Mouse (Mus musculus) gastrocnemius, adult 2 months (tissue): Measurements from ENCODE around the gene Cux2. TPM values are rescaled to one million over a fixed set of nuclear protein-coding genes. Genes with fewer than 3 reads are reported as not detected.

Experiments used
- DNase-seq: peaks from one replicate; pipeline ENCODE4 v3.0.0; 2022
- H3K27ac ChIP-seq: fragments of 200-600 bp; 2 replicates; pipeline ENCODE4 v1.8.1; 2022; ENCODE audit warnings: mild to moderate bottlenecking
- H3K4me3 ChIP-seq: fragments of 200-600 bp; 2 replicates; pipeline ENCODE4 v1.8.1; 2022; ENCODE audit warnings: mild to moderate bottlenecking, moderate library complexity
- CTCF ChIP-seq: fragments of 200-600 bp; IDR thresholded peaks from 2 replicates; pipeline ENCODE4 v1.8.1; 2022; ENCODE audit warnings: antibody characterized with exemption, mild to moderate bottlenecking, moderate library complexity
- intact Hi-C: fragments of 180-260 bp; cut with DNase I; formaldehyde crosslinking; loops from one replicate; pipeline ENCODE4 v1.15.1; 2025
- total RNA-seq, 2 experiments: library from RNA; stranded (reverse); gene quantifications; 2 replicates each; pipeline ENCODE4 v1.2.3; 2021

Gene Cux2
- total RNA-seq, 2 experiments from 2014 or later: 3.9 to 6.0 TPM

- TF ChIP-seq CTCF: peak; percentile 37; the same call in 1 of the 2 replicates
- intact Hi-C loops: no loop called here
Observed at GRCm38 (mm10) chr5:122079796-122080195, 29.9 kb upstream of the Cux2 start.

GRCm38 (mm10) chr5:122077244-122077643 is 27.3 kb upstream of the Cux2 start:
- intact Hi-C loops: no loop called here
- H3K4me3 ChIP-seq: no peak overlapping the region
- no peak overlapping the region for H3K27ac ChIP-seq
- no peak for DNase-seq
- TF ChIP-seq CTCF: no peak

More at GRCm38 (mm10) chr5:122079796-122080195, 29.9 kb upstream of the Cux2 start:
- H3K27ac ChIP-seq: no peak overlapping the region
- no peak overlapping the region for H3K4me3 ChIP-seq
- DNase-seq: no peak

- peak; percentile 44; the same call in 1 of the 2 replicates for TF ChIP-seq CTCF
- no peak overlapping the region for H3K4me3 ChIP-seq
- DNase-seq: no peak
- H3K27ac ChIP-seq: no peak overlapping the region
- intact Hi-C loops: no loop called here
Observed at GRCm38 (mm10) chr5:122075736-122076135, 25.8 kb upstream of the Cux2 start.

GRCm38 (mm10) chr5:122071997-122072396 is 22.1 kb upstream of the Cux2 start:
- DNase-seq: no peak
- TF ChIP-seq CTCF: no peak
- Histone ChIP-seq H3K27ac (peak overlapping the region; percentile 96), H3K4me3 (no peak overlapping the region)
- intact Hi-C loops: no loop called here

- peak; percentile 86 for DNase-seq
- no peak for TF ChIP-seq CTCF
- Histone ChIP-seq H3K27ac (peak overlapping the region; percentile 96), H3K4me3 (no peak overlapping the region)
- intact Hi-C loops: no loop called here
Observed at GRCm38 (mm10) chr5:122070963-122071800, 21.3 kb upstream of the Cux2 start.

GRCm38 (mm10) chr5:122068563-122068962 is 18.7 kb upstream of the Cux2 start:
- Histone ChIP-seq H3K27ac (no peak overlapping the region), H3K4me3 (no peak overlapping the region)
- TF ChIP-seq CTCF: no peak
- DNase-seq: no peak
- intact Hi-C loops: no loop called here

GRCm38 (mm10) chr5:122063204-122063933 is 13.5 kb upstream of the Cux2 start:
- intact Hi-C loops: no loop called here
- no peak for TF ChIP-seq CTCF
- Histone ChIP-seq H3K4me3 (no peak overlapping the region), H3K27ac (no peak overlapping the region)
- DNase-seq: no peak

- intact Hi-C loops: no loop called here
- TF ChIP-seq CTCF: no peak
- Histone ChIP-seq H3K27ac (no peak overlapping the region), H3K4me3 (no peak overlapping the region)
- no peak for DNase-seq
Observed at GRCm38 (mm10) chr5:122062479-122062878, 12.6 kb upstream of the Cux2 start.

GRCm38 (mm10) chr5:122060767-122061333 is 10.9 kb upstream of the Cux2 start:
- no peak for TF ChIP-seq CTCF
- intact Hi-C loops: no loop called here
- Histone ChIP-seq H3K4me3 (no peak overlapping the region), H3K27ac (peak overlapping the region; percentile 16; the same call in 1 of the 2 replicates)
- no peak for DNase-seq

- DNase-seq: peak; percentile 81
Observed at GRCm38 (mm10) chr5:122059060-122060017, 9.4 kb upstream of the Cux2 start.

GRCm38 (mm10) chr5:122057622-122058021 is 7.7 kb upstream of the Cux2 start:
- no peak for DNase-seq
- peak; percentile 75 for TF ChIP-seq CTCF
- Histone ChIP-seq H3K4me3 (no peak overlapping the region), H3K27ac (no peak overlapping the region)
- intact Hi-C loops: loop anchor here (2.0 to 5.0 kb wide), 2 partner anchors 115 to 165 kb away; no protein-coding TSS in a partner anchor

More at GRCm38 (mm10) chr5:122059060-122060017, 9.4 kb upstream of the Cux2 start:
- Histone ChIP-seq H3K4me3 (peak overlapping the region; percentile 66), H3K27ac (peak overlapping the region; percentile 67)
- intact Hi-C loops: loop anchor here (1.0 to 5.0 kb wide), 3 partner anchors 117 to 187 kb away; no protein-coding TSS in a partner anchor
- TF ChIP-seq CTCF: peak; percentile 72
